Mouse (Mus musculus) forebrain, embryonic 12.5 days (tissue): ENCODE results near the gene Fanci. TPM values are rescaled to one million over a fixed set of nuclear protein-coding genes. Genes with fewer than 3 reads are reported as not detected.
A peak's percentile ranks its signal among the peaks of the same experiment; 100 is the strongest.

Source experiments
- ATAC-seq: fragments of 200-750 bp; cut with Nextera tagmentation; 2 replicates; pipeline ENCODE4 v1.8.0; 2017; ENCODE audit warnings: moderate TSS enrichment; ENCODE audit not compliant: low FRiP score
- H3K27ac ChIP-seq: fragments of 300-500 bp; sonication (generic); 2 replicates; pipeline ENCODE4 v1.5.1; 2016; ENCODE audit warnings: mild to moderate bottlenecking
- H3K27me3 ChIP-seq: fragments of 300-500 bp; sonication (generic); 2 replicates; pipeline ENCODE4 v1.6.1; 2016; ENCODE audit warnings: mild to moderate bottlenecking
- H3K36me3 ChIP-seq: fragments of 300-500 bp; sonication (generic); replicated peaks from 2 replicates; pipeline ENCODE4 v1.6.1; 2016; ENCODE audit warnings: mild to moderate bottlenecking
- H3K4me1 ChIP-seq: fragments of 300-500 bp; sonication (generic); 2 replicates; pipeline ENCODE4 v1.6.1; 2016
- H3K4me2 ChIP-seq: fragments of 300-500 bp; sonication (generic); 2 replicates; pipeline ENCODE4 v1.6.1; 2016; ENCODE audit warnings: mild to moderate bottlenecking, moderate library complexity
- H3K4me3 ChIP-seq: fragments of 300-500 bp; sonication (generic); replicated peaks from 2 replicates; pipeline ENCODE4 v1.5.1; 2016; ENCODE audit warnings: mild to moderate bottlenecking
- H3K9ac ChIP-seq: fragments of 300-500 bp; sonication (generic); 2 replicates; pipeline ENCODE4 v1.6.1; 2016; ENCODE audit warnings: mild to moderate bottlenecking
- H3K9me3 ChIP-seq: fragments of 300-500 bp; sonication (generic); 2 replicates; pipeline ENCODE4 v1.6.1; 2016
- WGBS: fragments of 180-500 bp; shearing (Covaris S2); methylation state at CpG from one replicate; pipeline ENCODE4 v1.1.7; 2016; 5-methylcytosine and 5-hydroxymethylcytosine counted together
- polyA plus RNA-seq: library from polyadenylated mRNA; unstranded; fragments of >200 nt; fragmentation: Nextera tagmentation; extraction: Ambion mirVana; gene quantifications from 2 replicates; pipeline ENCODE4 v1.2.1, GENCODE M21; 2016

Gene Fanci
- polyA plus RNA-seq, 1 experiment from 2014 or later, result 19.6 TPM

DNA sequence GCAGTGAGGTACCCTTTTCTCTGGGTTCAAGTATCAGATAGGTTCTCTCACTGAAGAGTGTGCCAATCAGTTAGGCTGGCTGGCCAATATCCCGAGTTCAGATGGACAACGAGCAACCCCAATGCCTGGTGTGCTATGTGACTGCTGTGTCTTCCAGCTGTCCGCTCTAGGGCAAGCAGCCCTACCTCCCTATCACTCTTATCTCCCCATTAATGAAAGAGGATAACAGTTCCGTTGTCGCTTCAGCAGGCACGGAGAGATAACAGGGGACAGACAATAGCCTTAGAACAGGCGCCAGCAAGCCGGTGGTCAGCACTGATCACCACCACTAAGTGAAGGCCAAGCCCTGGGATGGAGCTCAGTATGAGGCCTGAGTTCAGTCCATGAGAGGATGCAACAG lies 77.3 kb downstream of the Fanci start:
- no peak for ATAC-seq
- peaks cover 23% of the 10 kb centered on the region for H3K4me1 ChIP-seq
- WGBS, result 46% methylated on average over 8 of the region's 8 CpGs

DNA sequence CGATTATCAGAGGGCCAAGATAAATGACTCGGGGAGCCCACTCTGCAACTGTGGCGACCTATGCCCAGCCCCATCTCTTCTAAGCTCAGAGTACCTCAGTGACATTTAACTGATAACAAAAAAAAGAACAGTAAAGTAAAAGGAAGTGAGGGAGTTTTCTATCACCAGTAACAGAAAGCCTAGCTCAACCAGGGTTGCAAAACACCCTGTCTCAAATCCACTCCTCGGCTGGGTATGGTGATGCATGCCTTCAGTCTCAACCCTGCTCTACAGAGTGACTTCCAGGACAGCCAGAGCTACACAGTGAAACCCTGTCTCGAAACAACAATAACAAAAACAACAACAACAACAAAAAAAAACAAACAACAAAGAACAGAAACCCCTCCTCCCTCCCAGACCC lies 78.0 kb downstream of the Fanci start:
- WGBS, result 84% methylated on average over 5 of the region's 5 CpGs
- Histone ChIP-seq H3K4me1 (peaks cover 16% of the 10 kb centered on the region), H3K4me3 (no peak overlapping the region), H3K4me2 (no peak overlapping the region), H3K9me3 (no peaks in the 10 kb centered on the region), H3K27ac (no peak overlapping the region), H3K27me3 (peaks cover 16% of the 10 kb centered on the region), H3K36me3 (no peaks in the 10 kb centered on the region), H3K9ac (no peak overlapping the region)
- no peak for ATAC-seq

More for the DNA sequence above, 77.3 kb downstream of the Fanci start:
- Histone ChIP-seq H3K36me3 (no peaks in the 10 kb centered on the region), H3K9me3 (no peaks in the 10 kb centered on the region), H3K9ac (no peak overlapping the region), H3K4me3 (no peak overlapping the region), H3K27me3 (peaks cover 22% of the 10 kb centered on the region), H3K27ac (no peak overlapping the region), H3K4me2 (no peak overlapping the region)

DNA sequence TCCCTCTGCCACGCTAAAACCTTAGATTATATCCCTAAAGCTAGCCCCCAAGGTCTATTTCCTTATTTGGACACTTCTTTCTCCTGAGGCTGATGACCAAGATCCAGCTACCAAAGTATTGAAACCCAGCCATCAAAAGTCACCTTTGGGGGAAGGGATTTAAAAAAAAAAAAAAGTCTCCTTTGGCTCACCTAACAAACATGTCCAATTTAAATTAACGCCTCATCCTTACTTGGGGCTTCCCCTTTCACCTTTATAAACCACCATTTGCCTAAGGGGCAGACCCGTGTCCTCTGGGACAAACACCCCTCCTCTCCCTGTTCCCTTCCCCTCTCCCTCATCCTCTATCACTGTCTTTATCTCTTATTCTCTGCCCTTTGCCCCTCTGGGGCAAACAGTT lies 79.0 kb downstream of the Fanci start:
- no peak overlapping the region for H3K4me3 ChIP-seq
- no peaks in the 10 kb centered on the region for H3K36me3 ChIP-seq
- H3K9me3 ChIP-seq, result no peaks in the 10 kb centered on the region
- ATAC-seq, result no peak
- peaks cover 8% of the 10 kb centered on the region for H3K4me1 ChIP-seq
- H3K4me2 ChIP-seq, result no peak overlapping the region
- WGBS, result 65% methylated on average over 3 of the region's 3 CpGs
- no peak overlapping the region for H3K9ac ChIP-seq
- H3K27me3 ChIP-seq, result peaks cover 16% of the 10 kb centered on the region; the same call in 1 of the 2 replicates
- H3K27ac ChIP-seq, result no peak overlapping the region

DNA sequence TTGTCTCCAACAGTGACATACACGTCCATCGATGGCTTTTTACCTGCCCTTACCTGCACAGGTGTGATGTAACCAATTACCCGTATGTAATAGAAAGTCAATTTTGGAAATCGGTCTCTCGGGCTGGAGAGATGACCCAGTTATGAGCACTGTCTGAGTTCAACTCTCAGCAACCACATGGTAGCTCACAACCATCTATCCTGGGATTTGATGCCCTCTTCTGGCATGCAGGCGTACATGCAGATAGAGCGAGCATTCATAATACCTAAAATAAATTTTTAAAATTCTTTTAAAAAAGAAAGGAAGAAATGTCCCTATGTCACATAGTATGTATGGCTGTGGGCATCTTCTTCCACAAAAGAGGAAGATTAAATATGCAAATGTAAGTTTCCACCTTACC lies 79.7 kb downstream of the Fanci start:
- 68% methylated on average over 7 of the region's 7 CpGs for WGBS
- Histone ChIP-seq H3K4me1 (peaks cover 8% of the 10 kb centered on the region), H3K27ac (no peak overlapping the region), H3K4me2 (no peak overlapping the region), H3K4me3 (no peak overlapping the region), H3K27me3 (peaks cover 16% of the 10 kb centered on the region; the same call in 1 of the 2 replicates), H3K9ac (no peak overlapping the region), H3K9me3 (no peaks in the 10 kb centered on the region), H3K36me3 (no peaks in the 10 kb centered on the region)
- ATAC-seq, result no peak

DNA sequence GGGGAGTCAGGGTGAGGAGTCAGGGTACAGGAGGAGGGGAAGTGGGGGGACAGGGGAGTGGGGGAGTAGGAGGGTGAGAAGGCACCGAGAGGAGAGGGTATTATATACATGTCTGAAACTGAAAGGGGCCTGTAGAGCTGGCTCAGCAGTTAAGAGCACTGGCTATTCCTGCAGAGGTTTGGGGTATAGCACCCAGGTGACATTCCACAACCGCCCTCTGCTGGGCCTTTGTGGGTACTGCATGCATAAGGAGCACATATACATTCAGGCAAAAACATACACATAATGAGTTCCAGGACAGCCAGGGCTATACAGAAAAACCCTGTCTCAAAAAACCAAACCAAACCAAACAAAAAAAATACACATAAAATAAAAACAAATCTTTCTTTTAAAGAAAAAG lies 81.1 kb downstream of the Fanci start:
- 62% methylated on average over 2 of the region's 2 CpGs for WGBS

DNA sequence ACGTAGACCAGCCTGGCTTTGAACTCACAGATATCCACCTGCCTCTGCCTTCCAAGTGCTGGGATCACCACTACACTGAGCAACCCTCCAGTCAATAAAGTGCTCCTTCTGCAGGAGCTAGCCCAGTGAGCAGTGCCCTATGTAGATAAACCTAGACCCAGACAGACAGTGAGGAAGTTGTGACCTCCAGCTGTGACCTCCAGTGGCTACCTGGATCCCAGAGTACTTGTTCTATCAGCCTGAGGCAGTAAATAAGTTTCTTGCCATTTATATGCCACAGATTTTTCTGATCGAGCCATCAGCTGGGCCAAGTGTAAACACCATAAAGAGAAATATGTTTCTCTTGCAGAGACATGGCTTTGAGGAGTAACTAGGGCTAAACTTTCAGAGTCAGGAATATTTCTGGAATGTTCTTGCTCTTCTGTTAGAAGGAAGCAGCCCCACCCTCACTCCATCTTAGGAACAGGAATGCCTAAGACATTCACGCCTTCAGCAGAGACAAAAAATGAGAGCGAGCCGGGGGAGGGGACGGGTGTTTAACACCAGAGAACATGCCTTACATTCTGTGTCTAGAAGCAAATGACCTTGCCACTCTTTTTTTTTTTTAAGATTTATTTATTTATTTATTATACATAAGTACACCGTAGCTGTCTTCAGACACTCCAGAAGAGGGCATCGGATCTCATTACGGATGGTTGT lies 81.9 kb downstream of the Fanci start:
- H3K4me1 ChIP-seq, result no peaks in the 10 kb centered on the region
- 95% methylated on average over 9 of the region's 9 CpGs for WGBS
- ATAC-seq, result no peak
- H3K36me3 ChIP-seq, result no peaks in the 10 kb centered on the region
- H3K4me2 ChIP-seq, result no peak overlapping the region
- peaks cover 4% of the 10 kb centered on the region; the same call in 1 of the 2 replicates for H3K27me3 ChIP-seq
- no peaks in the 10 kb centered on the region for H3K9me3 ChIP-seq
- no peak overlapping the region for H3K4me3 ChIP-seq
- no peak overlapping the region for H3K27ac ChIP-seq
- no peak overlapping the region for H3K9ac ChIP-seq

More for the DNA sequence above, 81.1 kb downstream of the Fanci start:
- no peaks in the 10 kb centered on the region for H3K9me3 ChIP-seq
- no peak overlapping the region for H3K4me2 ChIP-seq
- H3K27me3 ChIP-seq, result peaks cover 13% of the 10 kb centered on the region; the same call in 1 of the 2 replicates
- no peak overlapping the region for H3K27ac ChIP-seq
- peaks cover 1% of the 10 kb centered on the region for H3K4me1 ChIP-seq
- ATAC-seq, result no peak
- H3K4me3 ChIP-seq, result no peak overlapping the region
- H3K36me3 ChIP-seq, result no peaks in the 10 kb centered on the region
- no peak overlapping the region for H3K9ac ChIP-seq

DNA sequence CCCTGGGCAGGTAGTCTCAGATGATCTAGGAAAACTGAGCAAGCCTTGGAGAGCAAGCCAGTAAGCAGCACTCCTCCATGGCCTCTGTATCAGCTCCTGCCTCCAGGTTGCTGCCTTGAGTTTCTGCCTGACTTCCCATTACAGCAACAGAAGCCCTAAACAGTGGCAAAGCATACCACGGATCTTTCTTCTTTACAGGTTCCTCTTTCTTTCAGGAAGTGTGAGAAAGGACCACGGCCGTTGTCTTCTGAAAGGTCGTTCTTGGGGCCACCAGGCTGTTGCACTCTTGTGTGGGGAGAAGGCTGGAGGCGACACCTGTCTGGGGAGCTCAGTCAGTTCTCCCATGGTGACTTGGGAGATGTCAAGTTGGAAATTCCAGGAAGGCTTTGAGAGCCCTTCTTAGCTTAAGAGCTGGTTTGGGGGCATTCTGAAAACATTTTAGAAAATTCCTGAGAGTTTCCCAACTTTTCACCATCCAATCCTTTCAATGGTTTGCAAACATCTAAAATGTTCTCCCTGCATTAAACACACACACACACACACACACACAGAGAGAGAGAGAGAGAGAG lies 83.2 kb downstream of the Fanci start:
- ATAC-seq, result no peak
- Histone ChIP-seq H3K36me3 (no peaks in the 10 kb centered on the region), H3K4me1 (no peaks in the 10 kb centered on the region), H3K4me2 (no peak overlapping the region), H3K27me3 (no peaks in the 10 kb centered on the region), H3K4me3 (no peak overlapping the region), H3K27ac (no peak overlapping the region), H3K9ac (no peak overlapping the region), H3K9me3 (no peaks in the 10 kb centered on the region)
- WGBS, result 83% methylated on average over 5 of the region's 5 CpGs

DNA sequence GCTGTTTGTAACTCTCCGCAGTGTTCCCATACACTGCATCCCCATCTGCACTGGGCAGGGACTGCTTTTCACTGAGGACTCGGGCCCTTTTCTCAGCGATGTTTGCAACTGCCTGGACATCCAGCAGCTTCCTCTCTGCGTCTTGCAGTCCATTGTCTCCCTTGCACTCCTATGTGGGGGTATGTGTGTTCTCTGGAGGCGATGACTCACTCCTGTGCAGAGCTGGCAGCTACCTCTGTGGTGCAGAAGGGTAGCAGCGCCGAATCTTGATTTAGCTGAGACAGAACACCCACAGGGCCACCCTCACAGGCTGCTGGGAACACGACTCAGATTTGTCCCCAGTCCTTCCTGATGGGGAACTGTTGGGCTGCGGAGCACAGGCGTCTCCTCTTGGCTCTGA lies 94.8 kb downstream of the Fanci start:
- Histone ChIP-seq H3K9me3 (no peaks in the 10 kb centered on the region), H3K36me3 (no peaks in the 10 kb centered on the region), H3K4me1 (no peaks in the 10 kb centered on the region; the same call in 1 of the 2 replicates), H3K9ac (no peak overlapping the region), H3K27ac (no peak overlapping the region), H3K4me2 (no peak overlapping the region), H3K27me3 (peaks cover 4% of the 10 kb centered on the region; the same call in 1 of the 2 replicates), H3K4me3 (no peak overlapping the region)
- 60% methylated on average over 10 of the region's 10 CpGs for WGBS
- no peak for ATAC-seq

DNA sequence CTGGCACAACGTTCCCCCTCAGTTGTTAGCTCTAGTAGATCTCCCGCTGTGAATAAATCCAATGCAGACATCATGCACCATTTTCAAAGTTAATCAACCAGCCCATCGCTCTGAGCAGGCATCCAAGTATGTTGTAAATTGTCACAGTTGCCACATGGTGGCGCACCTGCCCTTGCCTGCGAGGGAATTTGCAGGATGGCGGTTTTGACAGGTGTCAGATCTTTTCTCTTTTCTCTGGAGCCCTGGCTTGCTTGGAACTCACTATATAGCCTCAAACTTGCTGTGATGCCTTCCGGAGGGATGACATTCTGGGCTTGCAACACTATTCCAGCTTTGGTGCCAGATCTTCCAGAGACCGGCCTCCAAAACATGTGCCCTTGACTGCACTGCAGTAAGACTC lies 102.2 kb downstream of the Fanci start:
- no peak overlapping the region for H3K4me2 ChIP-seq
- H3K9ac ChIP-seq, result no peak overlapping the region
- H3K27me3 ChIP-seq, result peaks cover 14% of the 10 kb centered on the region
- H3K4me1 ChIP-seq, result peaks cover 37% of the 10 kb centered on the region
- H3K36me3 ChIP-seq, result no peaks in the 10 kb centered on the region
- H3K9me3 ChIP-seq, result no peaks in the 10 kb centered on the region
- no peak for ATAC-seq
- H3K4me3 ChIP-seq, result no peak overlapping the region
- whole genome bisulfite sequencing, result 7% methylated on average over 8 of the region's 8 CpGs
- H3K27ac ChIP-seq, result no peak overlapping the region

DNA sequence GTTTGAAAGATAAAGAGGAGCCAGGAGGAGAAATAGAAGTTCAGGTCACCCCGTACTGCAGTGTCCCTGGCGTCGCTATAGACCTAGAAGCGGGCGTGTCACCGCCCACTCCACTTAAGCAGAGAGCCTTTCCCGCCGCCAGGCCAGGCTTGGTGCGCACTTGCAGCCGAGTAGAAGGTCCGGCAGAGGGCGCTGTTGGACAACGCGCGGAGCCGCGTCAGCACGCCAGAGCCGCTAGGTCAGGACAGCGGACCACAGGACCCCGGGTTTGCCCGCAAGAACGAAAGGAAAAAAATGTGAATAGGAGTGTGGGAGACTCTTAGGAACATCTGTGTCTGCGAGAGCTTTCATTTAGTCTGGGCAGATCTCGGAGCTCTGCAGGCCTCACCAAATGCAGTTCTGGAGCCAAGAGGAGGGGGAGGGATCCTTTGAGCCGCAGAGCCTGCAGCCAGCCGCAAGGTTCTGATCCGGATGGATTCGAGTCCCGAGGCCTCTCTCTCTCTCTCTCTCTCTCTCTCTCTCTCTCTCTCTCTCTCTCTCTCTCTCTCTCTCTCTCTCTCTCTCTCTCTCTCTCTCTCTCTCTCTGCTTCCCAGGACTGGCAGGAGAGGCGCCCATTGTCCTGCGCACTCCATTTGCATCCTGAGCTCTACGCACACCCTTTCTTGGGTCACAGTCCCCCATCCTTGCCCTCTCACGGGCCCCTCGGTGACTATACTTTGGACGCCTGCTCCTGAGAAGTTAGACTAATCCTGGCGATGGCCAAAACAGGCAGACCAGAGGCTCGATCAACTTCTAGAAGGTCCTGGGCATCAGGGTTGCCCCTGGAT lies 104.5 kb downstream of the Fanci start:
- no peaks in the 10 kb centered on the region for H3K9me3 ChIP-seq
- H3K9ac ChIP-seq, result peak overlapping the region; percentile 100
- H3K4me1 ChIP-seq, result peaks cover 46% of the 10 kb centered on the region
- H3K4me2 ChIP-seq, result peak overlapping the region; percentile 94
- 0 out of 2 replicates have a peak, but pooled peaks cover under 1% of the 10 kb centered on the region for H3K36me3 ChIP-seq
- WGBS, result under 1% methylated on average over 36 of the region's 38 CpGs
- peaks cover 31% of the 10 kb centered on the region; the same call in 1 of the 2 replicates for H3K27me3 ChIP-seq
- peak overlapping the region; percentile 95 for H3K4me3 ChIP-seq
- ATAC-seq, result peak; percentile 67
- peak overlapping the region; percentile 100 for H3K27ac ChIP-seq

DNA sequence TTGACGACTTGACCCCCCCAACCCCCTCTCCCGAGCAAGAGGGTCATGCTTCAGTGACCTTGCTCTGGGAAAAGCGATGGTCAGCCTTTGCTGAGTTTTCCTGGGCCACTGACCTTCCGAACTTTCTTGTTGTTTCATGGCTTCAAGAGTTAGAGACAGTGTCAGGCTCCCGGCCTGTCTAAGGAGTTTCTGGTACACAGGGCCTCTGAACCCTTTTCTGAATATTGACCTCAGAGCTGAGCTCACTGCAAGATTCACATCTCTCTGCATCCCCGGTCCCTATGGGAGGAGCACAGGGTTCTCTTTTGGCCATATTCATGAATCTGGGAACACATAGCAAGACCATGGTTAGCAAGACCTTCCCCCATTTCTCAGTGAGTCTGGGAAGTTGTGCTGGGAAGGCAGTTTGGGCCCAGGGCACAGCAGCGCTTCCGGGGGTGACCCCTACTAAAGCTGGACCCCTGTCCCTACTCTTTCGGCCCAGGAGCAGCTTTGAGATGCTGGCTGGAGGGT lies 105.1 kb downstream of the Fanci start:
- H3K27me3 ChIP-seq, result peaks cover 37% of the 10 kb centered on the region; the same call in 1 of the 2 replicates
- H3K9me3 ChIP-seq, result no peaks in the 10 kb centered on the region
- H3K4me3 ChIP-seq, result peak overlapping the region; percentile 95
- ATAC-seq, result no peak
- H3K9ac ChIP-seq, result peak overlapping the region; percentile 100
- WGBS, result 3% methylated on average over 9 of the region's 9 CpGs
- peak overlapping the region; percentile 100 for H3K27ac ChIP-seq
- H3K4me1 ChIP-seq, result peaks cover 51% of the 10 kb centered on the region
- peak overlapping the region; percentile 94 for H3K4me2 ChIP-seq
- 0 out of 2 replicates have a peak, but pooled peaks cover 6% of the 10 kb centered on the region for H3K36me3 ChIP-seq

DNA sequence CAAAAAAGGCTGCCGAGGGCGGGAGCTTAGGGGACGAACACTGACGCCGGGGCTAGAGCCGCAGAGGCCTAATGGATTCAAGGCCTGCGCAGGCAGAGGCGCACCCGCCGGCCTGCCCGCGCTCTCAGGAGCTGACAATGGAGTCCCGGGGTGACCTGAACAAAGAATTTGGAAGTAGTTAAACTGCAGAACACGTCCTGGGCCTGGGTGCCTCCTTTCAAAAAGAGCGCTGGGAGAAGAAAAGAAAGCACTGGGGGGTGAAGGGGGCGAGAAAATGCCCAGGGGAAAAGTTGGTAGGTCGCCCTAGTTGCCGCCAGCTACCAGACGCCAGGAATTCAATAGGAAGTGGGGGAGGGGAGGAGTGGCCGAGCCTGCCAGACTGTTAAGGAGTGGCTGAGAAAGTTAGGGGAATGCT lies 106.0 kb downstream of the Fanci start:
- Histone ChIP-seq H3K36me3 (peaks cover 14% of the 10 kb centered on the region), H3K4me1 (peaks cover 60% of the 10 kb centered on the region), H3K4me2 (peak overlapping the region; percentile 94), H3K27ac (peak overlapping the region; percentile 100), H3K4me3 (peak overlapping the region; percentile 95), H3K9me3 (no peaks in the 10 kb centered on the region), H3K9ac (peak overlapping the region; percentile 100), H3K27me3 (peaks cover 44% of the 10 kb centered on the region; the same call in 1 of the 2 replicates)
- under 1% methylated on average over 20 of the region's 20 CpGs for WGBS
- peak; percentile 47 for ATAC-seq
